Mouse (Mus musculus): Measurements from ENCODE around the gene Pld1. TPM values are rescaled to one million over a fixed set of nuclear protein-coding genes. Genes with fewer than 3 reads are reported as not detected.

Gene Pld1
- polyA plus RNA-seq, 1 experiment from 2014 or later: 3.1 TPM

GRCm38 (mm10) chr3:28079211-28079610, 140.7 kb downstream of the Pld1 start:
- no peak for ATAC-seq (ENCODE audit: insufficient number of reproducible peaks, insufficient read depth, low FRiP score, low TSS enrichment)
- no peak overlapping the region for H3K4me3 ChIP-seq
- H3K9ac ChIP-seq: no peak overlapping the region
- H3K4me2 ChIP-seq (replicated peaks): no peak overlapping the region
- 82% methylated on average over 3 of the region's 3 CpGs for WGBS
- H3K27me3 ChIP-seq: no peaks in the 10 kb centered on the region
- 0 out of 2 replicates have a peak, but pooled peaks cover 3% of the 10 kb centered on the region for H3K9me3 ChIP-seq
- no peaks in the 10 kb centered on the region for H3K36me3 ChIP-seq
- no peaks in the 10 kb centered on the region for H3K4me1 ChIP-seq
- no peak overlapping the region for H3K27ac ChIP-seq

DNA sequence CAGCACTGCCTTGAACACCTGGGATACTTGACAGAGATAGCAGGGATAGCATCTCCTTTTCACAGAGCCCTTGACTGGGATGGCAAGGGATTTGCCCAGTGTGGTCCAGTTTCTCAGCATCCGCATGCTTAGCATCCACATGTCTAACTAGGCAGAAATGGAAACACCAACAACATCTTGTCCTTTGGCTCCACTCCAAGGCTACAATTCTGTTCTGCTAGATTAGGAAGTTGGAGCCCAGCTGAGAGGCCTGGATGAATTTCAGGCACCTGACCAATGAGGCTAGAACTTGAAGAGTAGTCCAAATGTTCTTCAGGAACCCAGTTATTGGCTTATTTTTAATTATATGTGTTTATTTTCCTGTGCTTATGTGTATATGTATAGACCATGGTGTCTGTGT, 141.6 kb downstream of the Pld1 start:
- WGBS: 97% methylated on average over 1 of the region's 1 CpGs
- no peak overlapping the region for H3K27ac ChIP-seq
- H3K9me3 ChIP-seq: 0 out of 2 replicates have a peak, but pooled peaks cover 3% of the 10 kb centered on the region
- H3K27me3 ChIP-seq: no peaks in the 10 kb centered on the region
- H3K4me1 ChIP-seq: no peaks in the 10 kb centered on the region
- ATAC-seq (ENCODE audit: insufficient number of reproducible peaks, insufficient read depth, low FRiP score, low TSS enrichment): no peak
- H3K36me3 ChIP-seq: no peaks in the 10 kb centered on the region
- H3K9ac ChIP-seq: no peak overlapping the region
- H3K4me3 ChIP-seq: no peak overlapping the region
- H3K4me2 ChIP-seq (replicated peaks): no peak overlapping the region

DNA sequence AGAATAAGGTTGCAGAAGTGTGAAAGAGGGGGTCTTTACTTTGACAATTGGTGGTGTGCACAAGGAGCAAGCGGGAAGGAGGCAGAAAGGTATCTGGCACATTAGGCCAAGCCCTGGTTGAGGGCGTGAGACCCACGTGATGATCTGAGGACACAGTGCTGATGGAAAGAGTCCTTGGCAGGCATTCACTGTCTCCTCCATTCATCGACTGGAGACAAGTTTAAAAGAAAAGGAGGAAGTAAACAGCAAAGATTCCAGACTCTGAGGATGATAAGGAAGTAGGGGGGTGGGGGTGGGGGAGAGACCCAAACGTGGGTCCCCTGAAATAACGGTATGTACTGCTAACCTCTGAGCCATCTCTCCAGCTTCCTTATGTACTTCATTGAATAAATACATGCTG, 142.5 kb downstream of the Pld1 start:
- H3K27ac ChIP-seq: no peak overlapping the region
- no peak overlapping the region for H3K9ac ChIP-seq
- no peak overlapping the region for H3K4me3 ChIP-seq
- H3K4me2 ChIP-seq (replicated peaks): no peak overlapping the region
- no peaks in the 10 kb centered on the region for H3K27me3 ChIP-seq
- WGBS: 79% methylated on average over 6 of the region's 6 CpGs
- H3K4me1 ChIP-seq: no peaks in the 10 kb centered on the region
- H3K9me3 ChIP-seq: 0 out of 2 replicates have a peak, but pooled peaks cover 3% of the 10 kb centered on the region
- ATAC-seq (ENCODE audit: insufficient number of reproducible peaks, insufficient read depth, low FRiP score, low TSS enrichment): no peak
- H3K36me3 ChIP-seq: no peaks in the 10 kb centered on the region

DNA sequence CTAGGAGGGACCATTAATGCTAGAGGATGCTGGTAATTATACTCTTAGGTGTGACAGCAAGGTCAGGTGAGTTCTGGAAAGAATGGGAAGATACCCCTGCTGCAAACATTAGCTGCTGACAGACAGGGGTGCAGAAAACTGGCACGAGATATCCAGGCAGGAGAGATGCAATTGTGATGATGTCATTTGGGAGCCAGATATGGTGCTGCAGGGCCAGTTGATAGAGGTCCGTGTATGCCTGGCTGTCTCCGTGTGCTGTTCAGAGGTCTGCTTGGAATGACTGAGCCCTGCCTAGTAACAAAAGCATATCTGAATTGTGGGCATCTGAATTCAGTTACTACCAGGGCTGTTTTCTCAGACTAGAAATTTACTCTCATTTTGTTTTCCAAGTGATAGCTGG, 144.7 kb downstream of the Pld1 start:
- Histone ChIP-seq H3K36me3 (no peaks in the 10 kb centered on the region), H3K4me3 (no peak overlapping the region), H3K4me2 (replicated peaks) (no peak overlapping the region), H3K9me3 (no peaks in the 10 kb centered on the region), H3K27ac (no peak overlapping the region), H3K9ac (no peak overlapping the region), H3K27me3 (no peaks in the 10 kb centered on the region), H3K4me1 (no peaks in the 10 kb centered on the region)
- 73% methylated on average over 3 of the region's 3 CpGs for WGBS
- no peak for ATAC-seq (ENCODE audit: insufficient number of reproducible peaks, insufficient read depth, low FRiP score, low TSS enrichment)

GRCm38 (mm10) chr3:28084281-28084680, 145.8 kb downstream of the Pld1 start:
- Histone ChIP-seq H3K36me3 (no peaks in the 10 kb centered on the region), H3K4me2 (replicated peaks) (no peak overlapping the region), H3K9ac (no peak overlapping the region), H3K27me3 (no peaks in the 10 kb centered on the region), H3K4me3 (no peak overlapping the region), H3K4me1 (no peaks in the 10 kb centered on the region), H3K27ac (no peak overlapping the region), H3K9me3 (no peaks in the 10 kb centered on the region)
- 52% methylated on average over 2 of the region's 2 CpGs for WGBS
- ATAC-seq (ENCODE audit: insufficient number of reproducible peaks, insufficient read depth, low FRiP score, low TSS enrichment): no peak

DNA sequence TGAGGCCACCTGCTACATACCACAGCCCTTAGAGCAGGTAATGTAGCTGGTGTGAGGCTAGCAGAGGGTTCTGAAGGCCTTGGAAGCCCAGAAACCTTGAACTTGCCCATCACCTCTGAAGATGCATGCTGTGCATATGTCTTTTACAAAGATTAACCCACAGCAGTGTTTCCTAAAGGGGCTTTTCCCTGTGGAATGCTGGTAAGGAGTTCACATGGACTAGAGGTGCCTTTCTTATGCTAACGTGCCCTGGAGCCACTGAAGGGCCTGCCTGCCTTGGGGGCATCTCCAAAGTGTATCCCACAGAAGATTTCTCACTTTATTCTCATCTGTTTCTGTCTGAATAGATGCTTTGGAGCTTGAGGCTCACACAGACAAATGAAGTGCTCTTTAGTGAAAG, 152.8 kb downstream of the Pld1 start:
- Histone ChIP-seq H3K9me3 (no peaks in the 10 kb centered on the region), H3K4me3 (no peak overlapping the region), H3K9ac (no peak overlapping the region), H3K4me1 (no peaks in the 10 kb centered on the region), H3K36me3 (no peaks in the 10 kb centered on the region), H3K27me3 (no peaks in the 10 kb centered on the region), H3K4me2 (replicated peaks) (no peak overlapping the region), H3K27ac (no peak overlapping the region)
- no peak for ATAC-seq (ENCODE audit: insufficient number of reproducible peaks, insufficient read depth, low FRiP score, low TSS enrichment)
- WGBS: 36% methylated on average over 1 of the region's 1 CpGs

GRCm38 (mm10) chr3:28091741-28092140, 153.2 kb downstream of the Pld1 start:
- no peaks in the 10 kb centered on the region for H3K4me1 ChIP-seq
- H3K4me2 ChIP-seq (replicated peaks): no peak overlapping the region
- no peak overlapping the region for H3K27ac ChIP-seq
- H3K9me3 ChIP-seq: no peaks in the 10 kb centered on the region
- no peak overlapping the region for H3K9ac ChIP-seq
- H3K27me3 ChIP-seq: no peaks in the 10 kb centered on the region
- H3K36me3 ChIP-seq: no peaks in the 10 kb centered on the region
- no peak for ATAC-seq (ENCODE audit: insufficient number of reproducible peaks, insufficient read depth, low FRiP score, low TSS enrichment)
- WGBS: 89% methylated on average over 2 of the region's 2 CpGs
- H3K4me3 ChIP-seq: no peak overlapping the region

- H3K4me2 ChIP-seq (replicated peaks): no peak overlapping the region
- no peaks in the 10 kb centered on the region for H3K9me3 ChIP-seq
- H3K4me3 ChIP-seq: no peak overlapping the region
- WGBS: 80% methylated on average over 9 of the region's 9 CpGs
- H3K27me3 ChIP-seq: no peaks in the 10 kb centered on the region
- ATAC-seq (ENCODE audit: insufficient number of reproducible peaks, insufficient read depth, low FRiP score, low TSS enrichment): no peak
- no peaks in the 10 kb centered on the region for H3K4me1 ChIP-seq
- no peak overlapping the region for H3K27ac ChIP-seq
- H3K9ac ChIP-seq: no peak overlapping the region
- H3K36me3 ChIP-seq: no peaks in the 10 kb centered on the region
These were observed 155.3 kb downstream of the Pld1 start for GRCm38 (mm10) chr3:28093684-28094302.

GRCm38 (mm10) chr3:28095451-28095850, 157.0 kb downstream of the Pld1 start:
- Histone ChIP-seq H3K27me3 (no peaks in the 10 kb centered on the region), H3K4me3 (no peak overlapping the region), H3K27ac (no peak overlapping the region), H3K36me3 (no peaks in the 10 kb centered on the region), H3K4me2 (replicated peaks) (no peak overlapping the region), H3K9ac (no peak overlapping the region), H3K9me3 (no peaks in the 10 kb centered on the region), H3K4me1 (no peaks in the 10 kb centered on the region)
- 95% methylated on average over 9 of the region's 9 CpGs for WGBS
- no peak for ATAC-seq (ENCODE audit: insufficient number of reproducible peaks, insufficient read depth, low FRiP score, low TSS enrichment)

- no peak for ATAC-seq (ENCODE audit: insufficient number of reproducible peaks, insufficient read depth, low FRiP score, low TSS enrichment)
- Histone ChIP-seq H3K9ac (no peak overlapping the region), H3K36me3 (no peaks in the 10 kb centered on the region), H3K9me3 (no peaks in the 10 kb centered on the region), H3K27ac (no peak overlapping the region), H3K4me2 (replicated peaks) (no peak overlapping the region), H3K27me3 (no peaks in the 10 kb centered on the region), H3K4me3 (no peak overlapping the region), H3K4me1 (no peaks in the 10 kb centered on the region)
- WGBS: 95% methylated on average over 8 of the region's 9 CpGs
These were observed 160.7 kb downstream of the Pld1 start for GRCm38 (mm10) chr3:28099175-28099574.

DNA sequence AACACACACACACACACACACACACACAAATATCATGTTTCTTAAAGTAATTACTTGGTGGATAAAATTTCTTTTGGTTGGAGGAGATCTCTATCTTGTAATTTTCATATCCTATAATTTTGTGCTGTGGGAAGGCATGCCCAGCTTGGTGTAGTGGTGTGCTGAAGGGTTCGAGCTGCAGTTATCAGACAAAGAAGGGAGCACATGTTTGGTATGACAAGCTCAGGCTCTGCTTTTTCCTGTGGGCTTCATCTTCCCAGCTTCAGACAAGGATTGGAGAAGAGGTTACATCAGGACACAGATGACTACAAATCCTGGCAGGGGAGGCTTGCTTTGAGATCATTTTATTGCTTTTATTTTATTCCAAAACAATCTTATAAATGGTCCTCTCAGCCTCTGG, 166.5 kb downstream of the Pld1 start:
- 67% methylated on average over 1 of the region's 1 CpGs for WGBS
- H3K4me2 ChIP-seq (replicated peaks): no peak overlapping the region
- no peak overlapping the region for H3K27ac ChIP-seq
- no peaks in the 10 kb centered on the region for H3K9me3 ChIP-seq
- H3K9ac ChIP-seq: no peak overlapping the region
- ATAC-seq (ENCODE audit: insufficient number of reproducible peaks, insufficient read depth, low FRiP score, low TSS enrichment): no peak
- no peaks in the 10 kb centered on the region for H3K4me1 ChIP-seq
- no peaks in the 10 kb centered on the region for H3K27me3 ChIP-seq
- no peaks in the 10 kb centered on the region for H3K36me3 ChIP-seq
- no peak overlapping the region for H3K4me3 ChIP-seq

DNA sequence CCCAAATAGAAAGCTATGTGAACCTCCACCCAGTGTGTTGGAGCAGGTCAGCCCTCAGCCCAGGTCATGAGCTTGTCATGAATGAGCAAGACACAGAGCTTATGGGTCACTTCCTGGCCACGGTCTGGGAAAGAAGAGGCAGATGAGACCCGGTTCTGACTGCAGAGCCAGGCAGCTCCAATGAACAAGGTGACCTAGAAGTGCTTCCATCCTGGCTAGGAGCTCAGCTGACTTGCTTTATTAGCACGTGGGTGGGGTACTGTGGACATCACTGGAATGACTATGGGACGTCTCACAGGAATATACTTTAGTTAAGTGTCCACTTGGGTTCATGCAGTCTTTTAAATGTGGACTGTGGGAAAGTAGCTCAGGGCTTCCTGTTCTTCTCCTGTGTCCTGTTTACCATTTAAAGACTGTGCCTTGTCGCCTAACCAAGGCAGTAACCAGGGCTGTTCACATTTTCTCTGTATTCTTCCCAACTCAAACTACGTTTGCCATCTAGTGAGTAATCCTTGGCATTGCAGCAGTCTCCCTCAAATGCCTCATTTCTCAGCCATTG, 169.0 kb downstream of the Pld1 start:
- Histone ChIP-seq H3K36me3 (no peaks in the 10 kb centered on the region), H3K4me2 (replicated peaks) (no peak overlapping the region), H3K27ac (no peak overlapping the region), H3K4me1 (no peaks in the 10 kb centered on the region), H3K9ac (no peak overlapping the region), H3K27me3 (no peaks in the 10 kb centered on the region), H3K4me3 (no peak overlapping the region), H3K9me3 (no peaks in the 10 kb centered on the region)
- no peak for ATAC-seq (ENCODE audit: insufficient number of reproducible peaks, insufficient read depth, low FRiP score, low TSS enrichment)
- 48% methylated on average over 6 of the region's 6 CpGs for WGBS
